In the genomic region with DNA sequence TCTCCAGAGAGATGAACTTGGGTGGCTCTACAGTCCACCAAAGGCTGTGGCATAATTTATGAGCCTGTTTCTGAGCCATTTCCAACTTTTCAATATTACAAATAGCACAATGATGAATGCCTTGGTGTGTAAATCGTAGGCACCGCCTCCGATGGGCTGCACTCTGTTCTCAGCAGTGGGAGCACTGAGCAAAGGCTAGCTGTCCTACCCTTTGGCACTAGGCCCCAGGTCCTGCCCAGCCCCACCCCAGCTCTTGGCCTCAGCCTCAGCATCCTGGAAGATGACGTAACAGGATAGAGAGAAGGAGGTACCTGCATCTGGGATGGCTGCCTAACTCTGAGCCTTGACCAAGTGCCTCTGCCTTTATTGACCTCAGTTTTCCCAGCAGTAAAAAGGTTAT, we compare ENCODE assay signal across 13 mouse cellular contexts.
DNase-seq lines count a peak whose midpoint lies in the region.
"Had no signal": no experiment of that assay in that cellular context is flagged by ENCODE, and none has a peak within 500 bp of the region (broad histone marks: within the 10 kb centered on the region; RNA-seq: fewer than 3 reads in every experiment).

No protein-coding gene starts in this region.

- DNase-seq in kidney, adult 11 months: peak; percentile 18
- DNase-seq in kidney, adult 9 months: no peak
- DNase-seq in 3134 (ENCODE audit: extremely low read depth, insufficient read length, low spot score) (peak; percentile 21), MN1 (ENCODE audit: low spot score) (peak; percentile 16)
- DNase-seq in brain, adult 2 months (ENCODE audit: low read depth, low spot score): peak; percentile 43
- no peak for DNase-seq in thymus, postnatal 25 days
- no peak for DNase-seq in layer of hippocampus, postnatal 14 days (ENCODE audit: low spot score in 2 of 2)
- DNase-seq: cerebellum, adult 11-12 months; cerebellum, postnatal 36 days; forebrain, postnatal 0 days; layer of hippocampus, postnatal 36 days; spleen, adult 18-20 months; thymus, adult 18-20 months had no signal

Comparison
In these comparisons a context has a peak if more than half of its experiments do, and no peak if none do; other contexts are left out.
1. DNase-seq: peak in kidney, adult 11 months (single experiment), 3134 (single experiment), MN1 (single experiment) and brain, adult 2 months (single experiment); none in kidney, adult 9 months (single experiment), thymus, postnatal 25 days (single experiment) and layer of hippocampus, postnatal 14 days (0 of 2).